Mouse (Mus musculus): Measurements from ENCODE around the gene Zdhhc14.
"Not testable (repeated sequence)": the region's sequence is repeated elsewhere in the genome, so short reads cannot be mapped to it uniquely, and the experiment has no call there.

Gene Zdhhc14

DNA sequence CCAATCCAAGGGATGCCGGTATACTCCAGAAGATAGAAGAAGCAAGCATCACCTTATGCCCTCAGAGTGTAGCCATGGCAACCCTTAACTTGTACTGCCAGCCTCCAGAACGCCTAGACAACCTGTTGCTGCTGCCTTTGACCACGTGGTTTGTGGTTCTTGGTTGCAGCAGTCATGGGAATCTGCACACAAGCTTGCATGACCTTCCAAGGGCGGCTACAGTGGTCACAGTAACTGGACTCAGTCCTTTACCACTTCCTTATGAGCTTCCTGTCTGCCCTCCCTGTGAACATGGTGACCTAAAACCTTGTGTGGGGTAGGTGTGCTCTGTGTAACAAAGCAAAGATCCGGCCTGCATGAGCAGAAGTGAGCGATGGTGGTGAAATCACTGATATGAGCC is 109.6 kb downstream of the Zdhhc14 start:
- DNase-seq (ENCODE audit: low read depth, low spot score) = no peak

DNA sequence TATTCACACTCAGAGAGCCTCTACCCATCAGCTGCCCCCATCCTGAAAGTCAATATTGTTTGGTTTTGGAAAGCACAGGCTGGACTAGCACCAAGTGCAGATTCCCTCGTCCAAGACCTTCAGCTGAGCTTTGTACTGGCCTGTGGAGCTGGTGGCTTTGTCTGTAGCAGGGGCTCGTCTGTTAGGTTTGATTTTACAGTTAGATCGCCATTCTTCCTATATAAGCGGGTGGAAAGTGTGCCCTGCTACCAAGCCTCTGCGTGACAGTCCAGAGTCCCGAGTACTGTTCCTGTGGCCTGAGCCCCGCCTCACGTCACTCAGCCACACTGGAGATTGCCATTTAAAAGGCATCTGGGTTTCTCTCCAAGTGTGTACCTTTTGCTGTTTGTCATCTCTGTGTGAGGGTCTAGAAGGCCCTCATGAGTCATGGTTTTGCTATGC is 113.8 kb downstream of the Zdhhc14 start:
- DNase-seq (ENCODE audit: low read depth, low spot score) = no peak

GRCm38 (mm10) chr17:5607352-5607751 is 115.0 kb downstream of the Zdhhc14 start:
- DNase-seq (ENCODE audit: low read depth, low spot score) = no peak

- no peak for DNase-seq (ENCODE audit: low read depth, low spot score)
Measured at GRCm38 (mm10) chr17:5609875-5610552, 117.7 kb downstream of the Zdhhc14 start.

- no peak for DNase-seq (ENCODE audit: low read depth, low spot score)
Measured at GRCm38 (mm10) chr17:5612236-5612635, 119.9 kb downstream of the Zdhhc14 start.

GRCm38 (mm10) chr17:5614771-5615318 is 122.5 kb downstream of the Zdhhc14 start:
- no peak for DNase-seq (ENCODE audit: low read depth, low spot score)

DNA sequence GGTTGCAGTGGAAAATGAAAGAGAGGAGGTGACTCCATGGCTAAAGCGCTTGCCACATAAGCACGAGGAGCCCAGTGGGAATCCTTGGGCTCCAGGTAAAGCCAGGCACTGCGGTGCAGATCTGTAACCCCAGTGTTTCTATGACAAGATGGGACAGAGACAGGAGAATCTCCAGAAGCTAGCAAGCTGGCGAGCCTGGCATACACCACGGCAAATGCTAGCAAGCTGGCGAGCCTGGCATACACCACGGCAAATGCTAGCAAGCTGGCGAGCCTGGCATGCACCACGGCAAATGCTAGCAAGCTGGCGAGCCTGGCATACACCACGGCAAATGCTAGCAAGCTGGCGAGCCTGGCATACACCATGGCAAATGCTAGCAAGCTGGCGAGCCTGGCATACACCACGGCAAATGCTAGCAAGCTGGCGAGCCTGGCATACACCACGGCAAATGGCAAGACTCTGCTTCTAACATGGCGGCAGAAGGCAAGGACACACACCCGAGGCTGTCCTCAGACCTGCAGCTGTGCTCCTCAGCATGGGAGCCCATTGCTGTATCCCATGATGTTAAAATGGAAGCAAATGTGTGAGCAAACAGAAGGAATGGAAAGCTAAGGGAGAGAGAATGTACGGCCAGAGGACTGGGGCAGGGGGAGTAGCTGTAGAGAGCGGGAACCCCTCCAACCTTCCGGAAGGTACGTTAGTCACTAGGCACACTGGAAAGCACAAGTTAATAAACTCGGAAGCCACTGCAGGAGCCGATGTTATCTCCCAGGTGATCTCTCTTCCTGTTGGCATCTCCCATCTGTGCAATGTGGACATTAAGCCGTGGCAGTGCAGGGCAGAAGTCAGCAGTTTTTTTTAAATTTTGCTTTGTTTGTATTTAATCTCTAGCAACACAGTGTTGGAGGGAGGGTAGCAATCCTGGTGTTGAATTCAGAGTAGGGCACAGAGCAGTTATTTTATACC is 129.6 kb downstream of the Zdhhc14 start:
- DNase-seq (ENCODE audit: low read depth, low spot score) = no peak

DNA sequence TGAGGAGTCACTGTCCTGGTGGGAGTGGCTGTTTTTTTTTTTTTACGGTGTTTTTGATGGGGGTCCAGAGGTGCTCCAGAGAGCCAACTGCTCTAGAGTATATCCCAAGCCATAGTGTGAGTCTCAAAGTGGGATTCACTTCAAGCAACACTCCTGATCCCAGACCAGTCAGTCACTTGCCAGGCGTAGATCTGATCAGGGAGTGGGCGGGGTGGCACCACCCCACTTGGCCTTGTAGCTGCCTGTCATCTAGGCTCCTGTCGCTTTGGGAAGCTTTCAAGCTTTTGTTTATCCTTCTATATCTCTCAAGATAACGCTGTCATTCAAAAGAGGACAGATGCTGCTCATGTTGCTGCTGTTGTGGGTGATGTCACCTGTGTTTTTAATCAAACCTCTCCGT is 130.4 kb downstream of the Zdhhc14 start:
- DNase-seq (ENCODE audit: low read depth, low spot score) = no peak

DNA sequence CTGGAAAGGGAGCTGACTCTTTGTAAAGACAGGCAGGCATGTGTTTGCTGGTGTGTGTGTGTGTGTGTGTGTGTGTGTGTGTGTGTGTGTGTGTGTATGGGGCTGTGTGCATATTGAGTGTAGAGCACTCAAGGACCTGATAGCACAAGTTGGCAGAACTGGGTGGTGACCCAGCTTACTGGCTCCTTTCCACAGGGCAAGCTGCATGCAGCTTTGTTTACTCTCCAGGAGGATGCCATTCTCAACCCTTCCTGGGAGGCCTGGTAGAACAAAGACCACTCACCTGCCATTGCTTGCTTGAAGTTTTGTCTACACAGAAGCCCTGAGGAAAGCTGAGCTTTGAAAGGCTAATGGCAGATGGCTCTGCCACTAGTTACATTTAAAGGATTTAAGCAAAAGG is 130.8 kb downstream of the Zdhhc14 start:
- no peak for DNase-seq (ENCODE audit: low read depth, low spot score)

DNA sequence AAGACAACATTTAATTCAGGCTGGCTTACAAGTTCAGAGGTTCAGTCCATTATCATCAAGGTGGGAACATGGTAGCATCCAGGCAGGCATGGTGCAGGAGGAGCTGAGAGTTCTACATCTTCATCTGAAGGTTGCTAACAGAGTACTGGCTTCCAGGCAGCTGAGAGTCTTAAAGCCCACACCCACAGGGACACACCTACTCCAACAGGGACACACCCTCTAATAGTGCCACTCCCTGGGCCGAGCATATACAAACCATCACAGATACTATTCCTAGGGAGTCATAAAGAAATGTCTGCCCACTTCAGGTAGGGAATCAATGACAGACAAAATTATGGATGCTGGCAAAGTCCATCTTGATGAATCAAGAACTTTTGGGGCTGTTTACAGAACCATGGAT is 132.5 kb downstream of the Zdhhc14 start:
- not testable (repeated sequence) for DNase-seq (ENCODE audit: low read depth, low spot score)

- no peak for DNase-seq (ENCODE audit: low read depth, low spot score)
Measured at GRCm38 (mm10) chr17:5626402-5626801, 134.0 kb downstream of the Zdhhc14 start.

DNA sequence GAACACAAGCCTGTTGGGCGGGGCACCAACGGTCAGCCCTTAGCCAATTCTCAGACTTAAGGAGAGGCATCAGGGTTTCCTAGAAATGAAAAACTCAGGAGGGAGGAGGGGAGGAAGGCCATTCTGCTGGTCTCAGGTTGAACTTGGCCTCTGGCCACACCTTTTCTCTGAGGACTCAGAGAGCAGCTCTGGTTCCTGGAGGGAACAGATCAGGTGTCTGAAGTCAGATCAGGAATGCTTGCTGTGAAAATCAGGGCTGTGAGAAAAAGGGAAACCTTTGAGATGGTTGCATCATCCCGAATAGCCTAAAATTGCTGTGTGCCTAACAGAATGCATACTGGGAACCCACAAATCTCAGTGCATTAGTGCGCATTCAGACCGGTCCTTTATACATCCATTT is 135.3 kb downstream of the Zdhhc14 start:
- DNase-seq (ENCODE audit: low read depth, low spot score) = no peak

DNA sequence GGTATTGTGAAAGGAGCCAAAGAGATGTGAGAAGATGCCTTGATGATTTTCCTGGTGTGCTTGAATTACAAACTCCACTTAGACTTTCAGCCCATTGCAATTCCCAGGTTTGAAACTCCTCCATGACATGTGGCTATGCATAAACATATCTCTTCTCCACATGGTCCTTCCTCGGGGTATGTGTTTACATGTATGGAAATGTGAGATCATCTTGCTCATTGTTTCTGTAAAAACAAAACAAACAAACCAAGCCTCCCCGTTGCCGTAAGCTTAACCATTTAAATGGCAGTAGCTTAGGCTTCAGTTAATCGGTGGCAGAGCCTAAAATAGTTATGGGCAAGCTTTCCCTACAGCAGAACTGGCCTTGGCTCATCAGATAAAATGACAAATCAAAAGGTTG is 137.3 kb downstream of the Zdhhc14 start:
- DNase-seq (ENCODE audit: low read depth, low spot score) = no peak

DNA sequence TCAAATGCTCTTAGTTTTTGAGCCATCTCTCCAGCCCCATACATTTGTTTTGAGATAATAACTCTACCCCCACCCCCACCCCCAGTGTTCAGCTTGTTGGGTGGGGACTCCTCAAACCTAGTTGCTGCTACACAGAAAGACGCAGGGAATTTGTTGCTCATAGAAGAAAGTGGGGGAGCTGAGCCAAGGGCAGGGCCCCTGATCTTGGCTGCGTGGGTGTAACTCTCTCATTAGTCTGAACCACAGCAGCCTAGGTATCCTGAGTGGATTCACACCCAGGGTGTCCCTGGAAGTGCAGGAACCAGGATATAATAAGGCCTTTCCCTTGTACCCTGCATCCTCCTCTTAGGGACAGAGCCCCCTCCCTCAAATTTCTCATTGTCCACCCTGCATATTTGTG is 142.9 kb downstream of the Zdhhc14 start:
- no peak for DNase-seq (ENCODE audit: low read depth, low spot score)

GRCm38 (mm10) chr17:5641436-5641835 is 149.1 kb downstream of the Zdhhc14 start:
- no peak for DNase-seq (ENCODE audit: low read depth, low spot score)

DNA sequence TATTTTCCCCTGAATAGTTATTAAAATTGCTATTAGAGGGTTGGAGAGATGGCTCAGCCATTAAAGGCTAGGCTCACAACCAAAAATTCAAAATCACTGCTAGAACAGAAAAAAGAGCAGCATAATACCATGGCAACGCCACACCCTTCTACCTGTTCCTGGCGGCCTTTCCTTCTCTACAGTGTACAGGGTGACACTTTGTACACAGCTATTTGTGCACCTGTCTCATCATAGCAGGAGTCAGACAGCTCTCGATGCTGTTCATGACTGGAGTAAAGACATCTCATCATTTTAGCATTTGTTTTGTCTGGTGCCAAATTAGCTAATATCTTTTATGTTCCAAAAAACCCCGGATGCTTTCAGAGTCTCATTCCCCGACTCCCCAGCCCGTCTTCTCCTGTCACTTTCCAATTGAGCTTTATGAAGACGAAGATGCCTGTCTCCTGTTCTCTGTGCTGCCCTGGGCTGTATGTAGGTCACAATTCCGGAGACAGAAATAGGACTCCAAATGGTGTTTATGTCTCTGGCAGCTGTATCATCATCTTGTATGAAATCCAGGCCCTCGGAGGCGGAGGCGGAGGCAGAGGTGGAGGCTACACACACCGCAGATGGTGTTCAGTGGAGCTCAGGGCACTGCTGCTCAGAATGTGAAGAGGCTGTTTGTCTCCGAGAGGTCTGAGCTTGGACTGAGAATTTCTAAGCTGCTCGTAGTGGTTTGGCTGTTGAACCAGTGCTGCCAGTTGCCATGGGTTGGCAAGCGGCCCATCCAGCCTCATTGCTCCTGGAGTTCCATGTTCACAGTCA is 150.8 kb downstream of the Zdhhc14 start:
- no peak for DNase-seq (ENCODE audit: low read depth, low spot score)

DNA sequence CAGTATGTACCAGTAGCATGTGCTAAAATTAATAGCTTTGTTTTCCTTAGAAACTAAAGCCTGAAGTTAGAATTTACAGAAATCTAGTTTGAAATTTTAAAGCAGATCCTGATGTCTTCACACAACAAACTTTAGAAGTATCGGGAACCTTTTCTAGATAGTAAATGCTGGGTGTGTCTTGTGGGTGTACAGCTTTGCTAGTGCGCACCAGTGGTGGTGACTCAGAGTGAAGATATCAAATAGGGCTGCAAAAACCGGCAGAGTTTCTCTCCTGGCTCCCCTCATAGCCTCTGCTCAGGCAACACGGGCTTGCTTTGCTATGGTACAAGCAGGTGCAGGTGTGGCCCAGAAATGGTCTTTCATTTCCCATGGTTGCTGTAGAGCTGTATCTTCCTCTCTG is 157.8 kb downstream of the Zdhhc14 start:
- DNase-seq (ENCODE audit: low read depth, low spot score) = no peak

DNA sequence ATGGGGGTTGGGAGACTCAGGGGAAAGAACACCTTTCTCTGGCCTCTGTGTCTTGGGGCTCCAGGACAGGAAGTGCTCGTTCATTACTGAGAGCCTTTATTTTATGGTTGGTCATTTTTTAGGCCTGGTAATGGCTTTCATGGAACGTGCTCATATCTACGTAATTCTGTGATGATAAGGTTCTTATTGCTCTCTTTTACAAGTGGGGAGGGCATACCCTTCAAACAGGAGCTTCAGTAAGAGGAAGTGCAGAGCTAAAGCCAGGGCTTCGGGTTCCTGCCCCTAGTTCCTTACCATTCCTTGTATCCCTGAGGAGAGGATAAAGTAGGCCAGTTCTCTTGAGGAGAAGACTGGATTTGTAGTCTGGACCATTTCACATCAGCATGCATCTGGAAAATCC is 158.3 kb downstream of the Zdhhc14 start:
- DNase-seq (ENCODE audit: low read depth, low spot score) = no peak

DNA sequence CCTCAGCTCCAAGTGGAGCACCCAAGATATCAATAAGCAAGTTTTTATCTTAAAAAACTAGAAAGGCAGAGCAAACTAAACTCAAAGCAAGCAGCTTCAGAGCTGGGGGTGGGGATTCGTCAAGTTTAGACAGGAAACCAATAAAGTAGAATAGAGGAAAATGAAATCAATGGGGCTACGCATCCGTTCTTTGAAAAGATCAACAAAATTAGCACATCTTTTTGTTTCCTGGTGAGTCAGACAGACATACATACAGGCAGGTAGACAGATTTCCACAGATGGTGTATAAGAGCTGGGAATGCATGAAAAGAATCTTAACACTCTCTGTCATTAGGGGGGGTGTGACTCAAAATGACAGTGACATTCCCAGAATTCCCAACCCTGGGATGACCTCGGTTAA is 159.2 kb downstream of the Zdhhc14 start:
- no peak for DNase-seq (ENCODE audit: low read depth, low spot score)

- DNase-seq (ENCODE audit: low read depth, low spot score) = no peak
Measured at GRCm38 (mm10) chr17:5653981-5654380, 161.6 kb downstream of the Zdhhc14 start.

DNA sequence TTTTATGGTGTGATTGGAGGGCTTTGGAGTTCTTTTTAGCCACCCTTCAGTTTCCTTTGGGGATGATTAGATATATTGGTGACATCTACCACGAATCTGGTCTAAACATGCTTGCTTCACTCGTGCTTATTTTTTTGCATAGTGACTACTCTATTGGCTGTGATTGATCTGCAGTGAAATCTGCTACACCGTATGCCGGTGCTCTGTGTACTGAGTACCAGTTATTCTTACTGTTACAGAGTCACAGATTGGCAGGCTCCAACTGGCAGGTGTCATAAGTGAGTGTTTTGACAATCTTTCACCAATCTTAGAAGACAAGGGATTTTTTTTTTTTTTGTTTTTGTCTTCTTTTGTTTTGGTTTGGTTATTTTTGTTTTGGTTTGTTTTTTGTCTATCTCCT is 163.2 kb downstream of the Zdhhc14 start:
- no peak for DNase-seq (ENCODE audit: low read depth, low spot score)
